Mouse (Mus musculus) G1E (cell line): ENCODE measurements around the gene Stambpl1. TPM values are rescaled to one million over a fixed set of nuclear protein-coding genes. Genes with fewer than 3 reads are reported as not detected.

ENCODE experiments used
- ATAC-seq: 2 replicates; pipeline ENCODE4 v1.8.0; 2016; ENCODE audit warnings: mild to moderate bottlenecking; ENCODE audit not compliant: insufficient number of reproducible peaks, poor library complexity, low FRiP score, severe bottlenecking; ENCODE audit errors: extremely low read depth
- DNase-seq: peaks from one replicate; pipeline ENCODE4 v3.0.0; 2012; ENCODE audit warnings: low spot score
- H3K27me3 ChIP-seq: 2 replicates; pipeline ENCODE4 v1.6.1; 2012; ENCODE audit warnings: mild to moderate bottlenecking, low read length, inconsistent platforms; ENCODE audit not compliant: insufficient read depth
- H3K36me3 ChIP-seq: replicated peaks from 2 replicates; pipeline ENCODE3; 2012; ENCODE audit warnings: mild to moderate bottlenecking, inconsistent platforms
- H3K4me1 ChIP-seq: 2 replicates; pipeline ENCODE4 v1.6.1; 2012; ENCODE audit warnings: low read depth, low read length, inconsistent platforms, mixed read lengths; ENCODE audit not compliant: insufficient read depth
- H3K4me3 ChIP-seq: 2 replicates; pipeline ENCODE4 v1.5.1; 2012; ENCODE audit warnings: low read depth, mild to moderate bottlenecking, inconsistent platforms, low read length, moderate library complexity, mixed read lengths
- H3K9me3 ChIP-seq: replicated peaks from 2 replicates; pipeline ENCODE4 v1.6.1; 2012; ENCODE audit warnings: inconsistent platforms
- CTCF ChIP-seq: IDR thresholded peaks from 2 replicates; pipeline ENCODE4 v1.5.1; 2012; ENCODE audit warnings: low read depth, low read length, inconsistent platforms, mixed read lengths
- GATA1 ChIP-seq: IDR thresholded peaks from 2 replicates; pipeline ENCODE4 v1.6.1; 2012; ENCODE audit warnings: borderline replicate concordance, low read length, inconsistent platforms, mixed read lengths
- GATA2 ChIP-seq: IDR thresholded peaks from 2 replicates; pipeline ENCODE4 v1.6.1; 2012; ENCODE audit warnings: low read depth, low read length, inconsistent platforms, borderline replicate concordance
- POLR2AphosphoS5 ChIP-seq: IDR thresholded peaks from 2 replicates; pipeline ENCODE4 v1.6.1; 2012; ENCODE audit warnings: low read depth, low read length, inconsistent platforms; ENCODE audit not compliant: insufficient replicate concordance
- TAL1 ChIP-seq: conservative IDR thresholded peaks from 2 replicates; pipeline ENCODE4 v1.6.1; 2012; ENCODE audit warnings: low read depth, low read length, inconsistent platforms, mixed read lengths
- polyA plus RNA-seq: library from polyadenylated mRNA; stranded (reverse); fragments of >175 nt; gene quantifications from 2 replicates; pipeline ENCODE4 v1.2.3, GENCODE M21; 2012
- total RNA-seq, 2 experiments: library from RNA; stranded (forward) in 1 of 2; stranded (reverse) in 1 of 2; fragments of 200-1000 nt in 1 of 2; fragments of >200 nt in 1 of 2; fragmentation: Nextera tagmentation in 1 of 2; gene quantifications; 2 replicates each; pipeline ENCODE4 v1.2.3; 2014 to 2017

Stambpl1 gene
- total and polyA plus RNA-seq, 3 experiments, result 0.44 TPM; not detected in 2

- DNase-seq (no peak), ATAC-seq (no peak)
- H3K36me3 ChIP-seq, result no peaks in the 10 kb centered on the region
- H3K4me3 ChIP-seq, result no peak overlapping the region
- no peaks in the 10 kb centered on the region for H3K4me1 ChIP-seq
- no peaks in the 10 kb centered on the region for H3K27me3 ChIP-seq
- H3K9me3 ChIP-seq, result no peaks in the 10 kb centered on the region
- TF ChIP-seq CTCF (no peak), TAL1 (no peak), POLR2AphosphoS5 (no peak), GATA2 (no peak), GATA1 (no peak)
These were observed 92.8 kb downstream of the Stambpl1 start for GRCm38 (mm10) chr19:34284826-34285225.

GRCm38 (mm10) chr19:34287221-34287620, 95.2 kb downstream of the Stambpl1 start:
- no peaks in the 10 kb centered on the region for H3K36me3 ChIP-seq
- ATAC-seq (no peak), DNase-seq (no peak)
- no peak for TF ChIP-seq POLR2AphosphoS5
- TF ChIP-seq TAL1, result no peak
- no peak for TF ChIP-seq GATA2
- no peak for TF ChIP-seq CTCF
- TF ChIP-seq GATA1, result no peak
- H3K27me3 ChIP-seq, result no peaks in the 10 kb centered on the region
- no peak overlapping the region for H3K4me3 ChIP-seq
- no peaks in the 10 kb centered on the region for H3K4me1 ChIP-seq
- H3K9me3 ChIP-seq, result no peaks in the 10 kb centered on the region

- H3K36me3 ChIP-seq, result no peaks in the 10 kb centered on the region
- H3K4me3 ChIP-seq, result no peak overlapping the region
- ATAC-seq, result no peak
- no peak for DNase-seq
- H3K9me3 ChIP-seq, result no peaks in the 10 kb centered on the region
- no peaks in the 10 kb centered on the region for H3K4me1 ChIP-seq
- TF ChIP-seq GATA2, result no peak
- TF ChIP-seq CTCF, result no peak
- no peak for TF ChIP-seq GATA1
- TF ChIP-seq POLR2AphosphoS5, result no peak
- TF ChIP-seq TAL1, result no peak
- no peaks in the 10 kb centered on the region for H3K27me3 ChIP-seq
These were observed 95.8 kb downstream of the Stambpl1 start for GRCm38 (mm10) chr19:34287656-34288415.

- no peak overlapping the region for H3K4me3 ChIP-seq
- H3K36me3 ChIP-seq, result no peaks in the 10 kb centered on the region
- TF ChIP-seq GATA2 (no peak), CTCF (no peak), POLR2AphosphoS5 (no peak), TAL1 (no peak), GATA1 (no peak)
- DNase-seq, result no peak
- no peaks in the 10 kb centered on the region for H3K9me3 ChIP-seq
- H3K27me3 ChIP-seq, result 0 out of 2 replicates have a peak, but pooled peaks cover 2% of the 10 kb centered on the region
- ATAC-seq, result no peak
- no peaks in the 10 kb centered on the region for H3K4me1 ChIP-seq
These were observed 96.7 kb downstream of the Stambpl1 start for GRCm38 (mm10) chr19:34288696-34289095.

Other genes with a start within 250 kb of the Stambpl1 start
- gene Lipf, start 231.0 kb upstream of the Stambpl1 start, total RNA-seq (2014; fragmentation: Nextera tagmentation), result not detected in 2 replicates
- not detected in 2 replicates for gene Lipf, start 231.0 kb upstream of the Stambpl1 start, total RNA-seq (2017)
- gene Lipf, start 231.0 kb upstream of the Stambpl1 start, polyA plus RNA-seq, result not detected in 2 replicates
- not detected in 2 replicates for gene Lipk, start 183.9 kb upstream of the Stambpl1 start, total RNA-seq (2014; fragmentation: Nextera tagmentation)
- gene Lipk, start 183.9 kb upstream of the Stambpl1 start, total RNA-seq (2017), result 0.05 TPM in 1 of 2 replicates, not detected in the other
- gene Lipk, start 183.9 kb upstream of the Stambpl1 start, polyA plus RNA-seq, result not detected in 2 replicates
- gene Lipn, start 124.9 kb upstream of the Stambpl1 start, total RNA-seq (2014; fragmentation: Nextera tagmentation), result not detected in 2 replicates
- gene Lipn, start 124.9 kb upstream of the Stambpl1 start, total RNA-seq (2017), result 0.12 TPM in 1 of 2 replicates, not detected in the other
- gene Lipn, start 124.9 kb upstream of the Stambpl1 start, polyA plus RNA-seq, result not detected in 2 replicates
- gene Lipm, start 91.3 kb upstream of the Stambpl1 start, total RNA-seq (2014; fragmentation: Nextera tagmentation), result not detected in 2 replicates
- gene Lipm, start 91.3 kb upstream of the Stambpl1 start, total RNA-seq (2017), result not detected in 2 replicates
- gene Lipm, start 91.3 kb upstream of the Stambpl1 start, polyA plus RNA-seq, result not detected in 2 replicates
- gene Ankrd22, start 26.2 kb upstream of the Stambpl1 start, total RNA-seq (2014; fragmentation: Nextera tagmentation), result not detected in 2 replicates
- 0.11 TPM in 1 of 2 replicates, not detected in the other for gene Ankrd22, start 26.2 kb upstream of the Stambpl1 start, total RNA-seq (2017)
- gene Ankrd22, start 26.2 kb upstream of the Stambpl1 start, polyA plus RNA-seq, result not detected in 2 replicates
- gene Acta2, start 63.4 kb downstream of the Stambpl1 start, total RNA-seq (2014; fragmentation: Nextera tagmentation), result not detected in 2 replicates
- gene Acta2, start 63.4 kb downstream of the Stambpl1 start, total RNA-seq (2017), result not detected in 2 replicates
- not detected in 2 replicates for gene Acta2, start 63.4 kb downstream of the Stambpl1 start, polyA plus RNA-seq
- not detected in 2 replicates for gene Fas, start 98.4 kb downstream of the Stambpl1 start, total RNA-seq (2014; fragmentation: Nextera tagmentation)
- not detected in 2 replicates for gene Fas, start 98.4 kb downstream of the Stambpl1 start, total RNA-seq (2017)
- gene Fas, start 98.4 kb downstream of the Stambpl1 start, polyA plus RNA-seq, result not detected in 2 replicates